Mouse (Mus musculus) olfactory bulb, adult 2 months (tissue): ENCODE results near the gene Ncln.

Experiments used
- CTCF ChIP-seq: fragments of 200-500 bp; IDR thresholded peaks from 2 replicates; pipeline ENCODE4 v1.5.1; 2012; ENCODE audit warnings: low read depth, mild to moderate bottlenecking, low read length, moderate library complexity; ENCODE audit not compliant: insufficient read depth
- POLR2A ChIP-seq: fragments of 200-500 bp; IDR thresholded peaks from 2 replicates; pipeline ENCODE4 v1.6.1; 2012; ENCODE audit warnings: mild to moderate bottlenecking, low read depth, low read length, moderate library complexity; ENCODE audit not compliant: insufficient read depth

- no peak for TF ChIP-seq POLR2A
- TF ChIP-seq CTCF, result no peak
Observed at GRCm38 (mm10) chr10:81464405-81465264, 31.6 kb downstream of the Ncln start.
